Mouse (Mus musculus) CH12.LX (cell line): ENCODE measurements at regions not wholly inside any gene's neighbourhood (a gene's known extent, or its start where the extent isn't known, plus 50 kb on each side); places are given as distances from the start of the nearest gene placed in this dataset.

Experiments
- DNase-seq: peaks from one replicate; pipeline ENCODE4 v3.0.0-alpha.2; 2013; ENCODE audit errors: extremely low read depth
- H3K27ac ChIP-seq: 2 replicates; pipeline ENCODE4 v1.5.1; 2012; ENCODE audit warnings: low read depth, mild to moderate bottlenecking, control low read depth, moderate library complexity; ENCODE audit not compliant: insufficient read depth
- H3K27me3 ChIP-seq: replicated peaks from 2 replicates; pipeline ENCODE3; 2012; ENCODE audit warnings: inconsistent platforms
- H3K36me3 ChIP-seq, 2 experiments: replicated peaks in 1 of 2; 2 replicates each; pipeline versions ENCODE3 to v1.6.1; 2012; ENCODE audit warnings: inconsistent platforms in 1 of 2, low read length in 1 of 2, mild to moderate bottlenecking in 1 of 2, mixed read lengths in 1 of 2, moderate library complexity in 1 of 2; ENCODE audit not compliant: control insufficient read depth in 1 of 2, insufficient read depth in 1 of 2
- H3K4me1 ChIP-seq, 2 experiments: 2 replicates each; pipeline ENCODE4 v1.6.1; 2012; ENCODE audit warnings: inconsistent platforms in 1 of 2, moderate library complexity in 1 of 2; ENCODE audit not compliant: insufficient read depth in 2 of 2, control insufficient read depth in 1 of 2
- H3K4me2 ChIP-seq: 2 replicates; pipeline ENCODE4 v1.6.1; 2012; ENCODE audit warnings: low read depth, mild to moderate bottlenecking, control low read depth; ENCODE audit not compliant: poor library complexity, insufficient read depth, severe bottlenecking
- H3K4me3 ChIP-seq, 3 experiments: fragments of 150-350 bp in 1 of 3; sonication (generic) in 1 of 3; replicated peaks in 1 of 3; 2 replicates each; pipeline versions ENCODE3 to v1.5.1; 2011 to 2012; ENCODE audit warnings: low read depth in 2 of 3, low read length in 2 of 3, mild to moderate bottlenecking in 2 of 3, moderate library complexity in 2 of 3, control low read depth in 1 of 3, improper control_type of control experiment in 1 of 3, inconsistent platforms in 1 of 3, mixed read lengths in 1 of 3; ENCODE audit not compliant: poor library complexity in 1 of 3
- H3K79me2 ChIP-seq: replicated peaks from 2 replicates; pipeline ENCODE4 v1.6.1; 2012; ENCODE audit warnings: mild to moderate bottlenecking, moderate library complexity; ENCODE audit not compliant: control insufficient read depth, poor library complexity, insufficient read depth, severe bottlenecking; ENCODE audit errors: extremely low read depth
- H3K9ac ChIP-seq: 2 replicates; pipeline ENCODE4 v1.6.1; 2012; ENCODE audit warnings: low read depth, mild to moderate bottlenecking, control low read depth, moderate library complexity; ENCODE audit not compliant: insufficient read depth
- H3K9me3 ChIP-seq: replicated peaks from 2 replicates; pipeline ENCODE3; 2012; ENCODE audit warnings: low read length, inconsistent platforms, mixed read lengths
- CHD2 ChIP-seq: IDR thresholded peaks from 2 replicates; pipeline ENCODE4 v1.6.1; 2011; ENCODE audit warnings: low read length, improper control_type of control experiment
- E2F4 ChIP-seq: IDR thresholded peaks from 2 replicates; pipeline ENCODE4 v1.6.1; 2011; ENCODE audit warnings: low read depth, low read length, improper control_type of control experiment; ENCODE audit not compliant: insufficient replicate concordance
- ELF1 ChIP-seq: IDR thresholded peaks from 2 replicates; pipeline ENCODE4 v1.6.1; 2014; ENCODE audit warnings: low read depth, mild to moderate bottlenecking, inconsistent platforms, low read length, improper control_type of control experiment
- EP300 ChIP-seq: IDR thresholded peaks from 2 replicates; pipeline ENCODE4 v1.6.1; 2011; ENCODE audit warnings: low read length, improper control_type of control experiment
- ETS1 ChIP-seq: conservative IDR thresholded peaks from 2 replicates; pipeline ENCODE4 v1.6.1; 2012; ENCODE audit warnings: low read depth, mild to moderate bottlenecking, inconsistent platforms, low read length, improper control_type of control experiment, moderate library complexity
- IRF4 ChIP-seq: IDR thresholded peaks from 2 replicates; pipeline ENCODE4 v1.6.1; 2014; ENCODE audit warnings: low read depth, mild to moderate bottlenecking, inconsistent platforms, low read length, improper control_type of control experiment
- JUN ChIP-seq: IDR thresholded peaks from 2 replicates; pipeline ENCODE4 v1.6.1; 2011; ENCODE audit warnings: low read depth, mild to moderate bottlenecking, low read length, improper control_type of control experiment, moderate library complexity; ENCODE audit not compliant: insufficient read depth
- JUND ChIP-seq: conservative IDR thresholded peaks from 2 replicates; pipeline ENCODE4 v1.6.1; 2011; ENCODE audit warnings: low read depth, low read length, improper control_type of control experiment
- KAT2A ChIP-seq: IDR thresholded peaks from 2 replicates; pipeline ENCODE4 v1.6.1; 2012; ENCODE audit warnings: low read length, improper control_type of control experiment, inconsistent platforms; ENCODE audit not compliant: insufficient replicate concordance
- MAFK ChIP-seq: IDR thresholded peaks from 2 replicates; pipeline ENCODE4 v1.6.1; 2011; ENCODE audit warnings: low read length, improper control_type of control experiment; ENCODE audit not compliant: insufficient replicate concordance
- MAZ ChIP-seq: IDR thresholded peaks from 2 replicates; pipeline ENCODE4 v1.6.1; 2012; ENCODE audit warnings: low read depth, mild to moderate bottlenecking, inconsistent platforms, low read length, improper control_type of control experiment, moderate library complexity
- MEF2A ChIP-seq: IDR thresholded peaks from 2 replicates; pipeline ENCODE4 v1.6.1; 2014; ENCODE audit warnings: low read depth, mild to moderate bottlenecking, inconsistent platforms, low read length, improper control_type of control experiment, borderline replicate concordance
- PAX5 ChIP-seq: IDR thresholded peaks from 2 replicates; pipeline ENCODE4 v1.6.1; 2012; ENCODE audit warnings: low read length, inconsistent platforms, mixed read lengths
- POLR2A ChIP-seq: IDR thresholded peaks from 2 replicates; pipeline ENCODE4 v1.6.1; 2011; ENCODE audit warnings: low read depth, mild to moderate bottlenecking, improper control_type of control experiment, low read length
- RCOR1 ChIP-seq: conservative IDR thresholded peaks from 2 replicates; pipeline ENCODE4 v1.6.1; 2012; ENCODE audit warnings: low read depth, mild to moderate bottlenecking, inconsistent platforms, low read length, improper control_type of control experiment
- SIN3A ChIP-seq: IDR thresholded peaks from 2 replicates; pipeline ENCODE4 v1.6.1; 2012; ENCODE audit warnings: low read length, improper control_type of control experiment, inconsistent platforms
- TCF12 ChIP-seq: IDR thresholded peaks from 2 replicates; pipeline ENCODE4 v1.6.1; 2014; ENCODE audit warnings: low read depth, mild to moderate bottlenecking, inconsistent platforms, low read length, improper control_type of control experiment
- UBTF ChIP-seq: IDR thresholded peaks from 2 replicates; pipeline ENCODE4 v1.6.1; 2012; ENCODE audit warnings: low read depth, mild to moderate bottlenecking, inconsistent platforms, low read length, improper control_type of control experiment, moderate library complexity
- ZC3H11A ChIP-seq: IDR thresholded peaks from 2 replicates; pipeline ENCODE4 v1.6.1; 2012; ENCODE audit warnings: low read depth, mild to moderate bottlenecking, inconsistent platforms, low read length, improper control_type of control experiment
- ZKSCAN1 ChIP-seq: IDR thresholded peaks from 2 replicates; pipeline ENCODE4 v1.6.1; 2012; ENCODE audit warnings: low read depth, inconsistent platforms, low read length, improper control_type of control experiment, borderline replicate concordance
- ZMIZ1 ChIP-seq: IDR thresholded peaks from 2 replicates; pipeline ENCODE4 v1.6.1; 2012; ENCODE audit warnings: low read depth, mild to moderate bottlenecking, inconsistent platforms, low read length, improper control_type of control experiment
- dilution Hi-C: fragments of 300-500 bp; cut with MboI; formaldehyde crosslinking; loops from 2 replicates; pipeline ENCODE4 v1.14.3; 2020; ENCODE audit warnings: low sequenced_read_pairs; ENCODE audit not compliant: extremely low pct_unique_long_range_greater_than_20kb, extremely low pct_ligation_motif_present
- in situ Hi-C: fragments of 300-500 bp; cut with MboI; formaldehyde crosslinking; loops from 3 replicates; pipeline ENCODE4 v1.14.3; 2019; ENCODE audit warnings: low sequenced_read_pairs, low pct_ligation_motif_present, low pct_unique_long_range_greater_than_20kb, mixed read lengths

GRCm38 (mm10) chr4:47824083-47824482, 220.9 kb upstream of the Nr4a3 start:
- Histone ChIP-seq H3K27ac (no peak overlapping the region), H3K4me1 (peaks cover 0 to 26% of the 10 kb centered on the region in 2 experiments; a peak in 2 of 4 replicates), H3K9me3 (no peaks in the 10 kb centered on the region), H3K79me2 (no peaks in the 10 kb centered on the region), H3K27me3 (no peaks in the 10 kb centered on the region), H3K4me3 (no peak overlapping the region), H3K36me3 (no peaks in the 10 kb centered on the region), H3K9ac (no peak overlapping the region), H3K4me2 (no peak overlapping the region)
- dilution Hi-C loops, result no loop called here
- DNase-seq, result no peak
- TF ChIP-seq RCOR1, result no peak
- TF ChIP-seq IRF4, result no peak
- no peak for TF ChIP-seq JUN
- TF ChIP-seq MEF2A, result no peak
- no peak for TF ChIP-seq SIN3A
- no peak for TF ChIP-seq ZKSCAN1
- no peak for TF ChIP-seq TCF12
- TF ChIP-seq CHD2, result no peak
- TF ChIP-seq ETS1, result no peak
- TF ChIP-seq JUND, result no peak
- TF ChIP-seq ZC3H11A, result no peak
- no peak for TF ChIP-seq EP300
- no peak for TF ChIP-seq UBTF
- no peak for TF ChIP-seq KAT2A
- TF ChIP-seq POLR2A, result no peak
- no peak for TF ChIP-seq MAFK
- no peak for TF ChIP-seq PAX5
- TF ChIP-seq MAZ, result no peak
- no peak for TF ChIP-seq ZMIZ1
- in situ Hi-C loops, result loop anchor here (25.0 kb wide), 2 partner anchors 387 to 588 kb away; no protein-coding TSS in a partner anchor

DNA sequence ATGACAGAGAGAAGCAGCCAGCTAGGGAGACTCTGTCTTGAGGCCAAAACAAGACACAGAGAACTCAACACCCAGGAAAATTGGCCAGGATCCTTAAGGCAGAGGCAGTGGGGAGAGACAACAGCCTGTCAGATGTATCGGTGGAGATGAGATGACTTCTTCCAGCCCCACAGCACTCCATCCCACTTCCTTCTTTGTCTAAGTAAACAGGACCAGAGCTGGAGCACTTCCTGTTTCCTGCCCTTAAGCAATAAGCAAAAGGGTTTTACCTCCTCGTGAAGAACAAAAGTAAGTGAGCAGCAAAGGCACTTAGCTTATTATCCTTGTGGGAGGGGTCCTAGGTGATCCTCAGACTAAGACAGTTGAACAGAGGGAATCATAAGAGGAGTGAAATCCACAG, 212.0 kb upstream of the Nr4a3 start:
- in situ Hi-C loops, result no loop called here
- no peak for TF ChIP-seq E2F4
- peak; percentile 28; the same call in 1 of the 2 replicates for TF ChIP-seq ELF1
- Histone ChIP-seq H3K4me2 (no peak overlapping the region), H3K27ac (no peak overlapping the region), H3K36me3 (no peaks in the 10 kb centered on the region), H3K27me3 (no peaks in the 10 kb centered on the region), H3K4me1 (peaks cover 7 to 16% of the 10 kb centered on the region in 2 experiments; a peak in 2 of 4 replicates), H3K9ac (no peak overlapping the region), H3K4me3 (no peak overlapping the region), H3K79me2 (no peaks in the 10 kb centered on the region), H3K9me3 (no peaks in the 10 kb centered on the region)
- dilution Hi-C loops, result no loop called here
- DNase-seq, result no peak
